Mouse (Mus musculus) liver, adult (tissue): Measurements from ENCODE around the gene Xirp2.
"Not testable (repeated sequence)": the region's sequence is repeated elsewhere in the genome, so short reads cannot be mapped to it uniquely, and the experiment has no call there.

Experiments
- GATA4 ChIP-seq: IDR thresholded peaks from 2 replicates; pipeline ENCODE4 v1.6.1; 2014; ENCODE audit warnings: mild to moderate bottlenecking, low read length; ENCODE audit not compliant: insufficient replicate concordance

Gene Xirp2

GRCm38 (mm10) chr2:67445780-67446179, at the start of gene Xirp2:
Gene Xirp2 (plus strand): TSS chr2:67446002.
- TF ChIP-seq GATA4 = no peak

- not testable (repeated sequence) for TF ChIP-seq GATA4
These were observed 32.4 kb upstream of the Xirp2 start, which contains the start of gene Gm21830 for GRCm38 (mm10) chr2:67413425-67413824. Gene Gm21830 (plus strand): TSS chr2:67413725.

- no peak for TF ChIP-seq GATA4
These were observed 24.9 kb upstream of the Xirp2 start for GRCm38 (mm10) chr2:67420853-67421252.

GRCm38 (mm10) chr2:67422799-67423198, 23.0 kb upstream of the Xirp2 start:
- TF ChIP-seq GATA4 = no peak

- no peak for TF ChIP-seq GATA4
These were observed 12.7 kb upstream of the Xirp2 start, which contains the start of gene Gm26727 for GRCm38 (mm10) chr2:67433081-67433480. Gene Gm26727 (minus strand): TSS chr2:67433181.

GRCm38 (mm10) chr2:67438309-67438708, 7.5 kb upstream of the Xirp2 start:
- no peak for TF ChIP-seq GATA4

GRCm38 (mm10) chr2:67446772-67447171, 970 bp downstream of the Xirp2 start:
- TF ChIP-seq GATA4 = no peak

GRCm38 (mm10) chr2:67447206-67447605, 1.4 kb downstream of the Xirp2 start:
- no peak for TF ChIP-seq GATA4

GRCm38 (mm10) chr2:67460857-67461256, 15.1 kb downstream of the Xirp2 start:
- no peak for TF ChIP-seq GATA4

- TF ChIP-seq GATA4 = no peak
These were observed 21.2 kb downstream of the Xirp2 start for GRCm38 (mm10) chr2:67467036-67467435.

- TF ChIP-seq GATA4 = no peak
These were observed 32.0 kb downstream of the Xirp2 start for GRCm38 (mm10) chr2:67477753-67478152.

- no peak for TF ChIP-seq GATA4
These were observed 35.2 kb downstream of the Xirp2 start for GRCm38 (mm10) chr2:67481051-67481450.

- TF ChIP-seq GATA4 = no peak
These were observed 40.9 kb downstream of the Xirp2 start for GRCm38 (mm10) chr2:67486721-67487120.

GRCm38 (mm10) chr2:67487162-67487561, 41.4 kb downstream of the Xirp2 start:
- no peak for TF ChIP-seq GATA4

- no peak for TF ChIP-seq GATA4
These were observed 42.8 kb downstream of the Xirp2 start for GRCm38 (mm10) chr2:67488465-67489127.

- no peak for TF ChIP-seq GATA4
These were observed 43.3 kb downstream of the Xirp2 start for GRCm38 (mm10) chr2:67489128-67489492.

- TF ChIP-seq GATA4 = no peak
These were observed 59.7 kb downstream of the Xirp2 start for GRCm38 (mm10) chr2:67505457-67505856.
